Mouse (Mus musculus) neural tube, embryonic 15.5 days (tissue): ENCODE measurements around the gene Ulk4. TPM values are rescaled to one million over a fixed set of nuclear protein-coding genes. Genes with fewer than 3 reads are reported as not detected.
A peak's percentile ranks its signal among the peaks of the same experiment; 100 is the strongest.

Experiments used
- ATAC-seq: fragments of 200-750 bp; cut with Nextera tagmentation; 2 replicates; pipeline ENCODE4 v1.8.0; 2017; ENCODE audit warnings: mild to moderate bottlenecking, moderate TSS enrichment, moderate library complexity; ENCODE audit not compliant: low FRiP score
- H3K27ac ChIP-seq: fragments of 300-500 bp; sonication (generic); replicated peaks from 2 replicates; pipeline ENCODE4 v1.5.1; 2015; ENCODE audit warnings: mild to moderate bottlenecking, inconsistent platforms
- H3K27me3 ChIP-seq: fragments of 300-500 bp; sonication (generic); replicated peaks from 2 replicates; pipeline ENCODE4 v1.6.1; 2015; ENCODE audit warnings: inconsistent platforms
- H3K36me3 ChIP-seq: fragments of 300-500 bp; sonication (generic); 2 replicates; pipeline ENCODE4 v1.6.1; 2015; ENCODE audit warnings: inconsistent platforms
- H3K4me1 ChIP-seq: fragments of 300-500 bp; sonication (generic); 2 replicates; pipeline ENCODE4 v1.6.1; 2015; ENCODE audit warnings: inconsistent platforms
- H3K4me2 ChIP-seq: fragments of 300-500 bp; sonication (generic); 2 replicates; pipeline ENCODE4 v1.6.1; 2015; ENCODE audit warnings: inconsistent platforms, mild to moderate bottlenecking, moderate library complexity
- H3K4me3 ChIP-seq: fragments of 300-500 bp; sonication (generic); replicated peaks from 2 replicates; pipeline ENCODE4 v1.5.1; 2015; ENCODE audit warnings: mild to moderate bottlenecking, inconsistent platforms
- H3K9ac ChIP-seq: fragments of 300-500 bp; sonication (generic); replicated peaks from 2 replicates; pipeline ENCODE4 v1.6.1; 2015; ENCODE audit warnings: mild to moderate bottlenecking, inconsistent platforms
- H3K9me3 ChIP-seq: fragments of 300-500 bp; sonication (generic); replicated peaks from 2 replicates; pipeline ENCODE4 v1.6.1; 2016; ENCODE audit warnings: inconsistent platforms
- WGBS: fragments of 180-500 bp; shearing (Covaris S2); methylation state at CpG from one replicate; pipeline ENCODE4 v1.1.7; 2015; ENCODE audit warnings: mixed read lengths; 5-methylcytosine and 5-hydroxymethylcytosine counted together
- polyA plus RNA-seq: library from polyadenylated mRNA; unstranded; fragments of >200 nt; fragmentation: Nextera tagmentation; extraction: Ambion mirVana; gene quantifications from 2 replicates; pipeline ENCODE4 v1.2.1, GENCODE M21; 2015

The Ulk4 gene
- polyA plus RNA-seq, 1 experiment from 2014 or later: 62.5 TPM

DNA sequence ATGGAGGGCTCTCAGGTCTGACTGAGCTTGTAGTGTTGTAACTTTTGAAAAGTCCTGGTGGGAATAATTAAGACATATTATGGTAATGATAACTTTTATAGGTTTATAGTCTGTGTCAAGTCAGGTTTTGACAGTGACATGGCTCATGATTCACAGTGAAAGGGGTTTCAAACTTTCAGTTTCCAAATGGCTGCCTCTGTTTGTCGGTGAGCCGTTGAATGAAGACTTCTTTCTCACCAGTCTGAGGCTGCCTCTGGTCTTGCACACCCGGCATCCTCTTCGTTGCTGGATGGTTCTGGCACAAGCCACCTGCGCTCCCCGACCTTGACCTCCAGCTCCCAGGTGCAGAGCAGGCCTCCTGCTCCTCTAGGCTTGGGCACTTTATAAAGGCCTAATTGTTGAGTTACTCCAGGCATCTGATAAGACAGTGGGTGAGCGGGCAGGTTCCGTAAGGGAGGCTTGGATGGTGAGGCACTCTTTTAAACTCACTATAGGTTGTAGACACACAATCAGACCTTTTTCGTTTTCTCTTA lies 22.3 kb upstream of the Ulk4 start:
- no peak overlapping the region for H3K27ac ChIP-seq
- 0 out of 2 replicates have a peak overlapping the region, but pooled peaks have one; percentile 90 for H3K9ac ChIP-seq

GRCm38 (mm10) chr9:121298411-121299091 lies 21.6 kb upstream of the Ulk4 start:
- no peak for ATAC-seq
- Histone ChIP-seq H3K9ac (peak overlapping the region; percentile 90), H3K27me3 (no peaks in the 10 kb centered on the region), H3K27ac (peak overlapping the region; percentile 79; the same call in 1 of the 2 replicates), H3K4me3 (peak overlapping the region; percentile 86), H3K4me2 (peak overlapping the region; percentile 97), H3K4me1 (peaks cover 49% of the 10 kb centered on the region), H3K9me3 (no peaks in the 10 kb centered on the region), H3K36me3 (no peaks in the 10 kb centered on the region)
- WGBS: 15% methylated on average over 15 of the region's 15 CpGs

More for the DNA sequence above, 22.3 kb upstream of the Ulk4 start:
- H3K4me1 ChIP-seq: peaks cover 55% of the 10 kb centered on the region
- no peaks in the 10 kb centered on the region for H3K36me3 ChIP-seq
- no peaks in the 10 kb centered on the region for H3K27me3 ChIP-seq
- H3K4me3 ChIP-seq: peak overlapping the region; percentile 86
- H3K4me2 ChIP-seq: peak overlapping the region; percentile 97
- 50% methylated on average over 9 of the region's 9 CpGs for WGBS
- H3K9me3 ChIP-seq: no peaks in the 10 kb centered on the region
- no peak for ATAC-seq

GRCm38 (mm10) chr9:121298065-121298398 lies 21.0 kb upstream of the Ulk4 start:
- no peak for ATAC-seq
- Histone ChIP-seq H3K27ac (peak overlapping the region; percentile 79), H3K4me1 (peaks cover 45% of the 10 kb centered on the region), H3K4me2 (peak overlapping the region; percentile 97), H3K9ac (peak overlapping the region; percentile 90), H3K36me3 (no peaks in the 10 kb centered on the region), H3K9me3 (no peaks in the 10 kb centered on the region), H3K4me3 (peak overlapping the region; percentile 86), H3K27me3 (no peaks in the 10 kb centered on the region; the same call in 1 of the 2 replicates)
- WGBS: 0% methylated on average over 7 of the region's 7 CpGs

- no peaks in the 10 kb centered on the region; the same call in 1 of the 2 replicates for H3K27me3 ChIP-seq
- WGBS: under 1% methylated on average over 54 of the region's 116 CpGs
- H3K4me1 ChIP-seq: peaks cover 45% of the 10 kb centered on the region
- no peaks in the 10 kb centered on the region for H3K9me3 ChIP-seq
- ATAC-seq: peak; percentile 89
- H3K27ac ChIP-seq: peak within 1 kb of the TSS; percentile 79
- peak within 1 kb of the TSS; percentile 97 for H3K4me2 ChIP-seq
- H3K36me3 ChIP-seq: no peaks in the 10 kb centered on the region
- H3K9ac ChIP-seq: peak within 1 kb of the TSS; percentile 90
- peak within 1 kb of the TSS; percentile 86 for H3K4me3 ChIP-seq
Measured at GRCm38 (mm10) chr9:121297171-121298064, 20.4 kb upstream of the Ulk4 start, which contains the start of gene Trak1. Trak1 (plus strand) TSS chr9:121297502.

DNA sequence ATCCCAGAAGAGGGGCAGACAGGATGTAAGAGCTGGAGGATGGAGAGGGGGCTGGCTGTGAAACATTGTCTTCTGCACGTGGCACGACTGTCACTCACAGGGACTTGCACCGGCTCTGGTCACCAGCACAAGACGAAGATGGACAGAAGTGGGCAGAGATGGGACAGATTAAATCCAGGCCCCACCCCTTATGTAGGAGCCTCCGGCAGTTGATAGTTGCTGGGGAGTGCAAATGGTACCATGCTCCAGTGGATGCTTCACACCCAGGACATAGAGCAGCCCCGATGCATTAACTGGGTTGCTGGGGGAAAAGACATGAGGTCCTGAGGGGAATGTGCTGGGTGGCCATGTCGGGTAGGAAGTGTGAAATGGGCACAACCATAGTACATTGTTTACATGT lies 18.2 kb upstream of the Ulk4 start:
- Histone ChIP-seq H3K4me2 (no peak overlapping the region), H3K9me3 (no peaks in the 10 kb centered on the region), H3K4me3 (no peak overlapping the region), H3K36me3 (no peaks in the 10 kb centered on the region), H3K9ac (no peak overlapping the region), H3K27me3 (no peaks in the 10 kb centered on the region; the same call in 1 of the 2 replicates), H3K27ac (no peak overlapping the region), H3K4me1 (peaks cover 30% of the 10 kb centered on the region)
- no peak for ATAC-seq
- 79% methylated on average over 7 of the region's 7 CpGs for WGBS

DNA sequence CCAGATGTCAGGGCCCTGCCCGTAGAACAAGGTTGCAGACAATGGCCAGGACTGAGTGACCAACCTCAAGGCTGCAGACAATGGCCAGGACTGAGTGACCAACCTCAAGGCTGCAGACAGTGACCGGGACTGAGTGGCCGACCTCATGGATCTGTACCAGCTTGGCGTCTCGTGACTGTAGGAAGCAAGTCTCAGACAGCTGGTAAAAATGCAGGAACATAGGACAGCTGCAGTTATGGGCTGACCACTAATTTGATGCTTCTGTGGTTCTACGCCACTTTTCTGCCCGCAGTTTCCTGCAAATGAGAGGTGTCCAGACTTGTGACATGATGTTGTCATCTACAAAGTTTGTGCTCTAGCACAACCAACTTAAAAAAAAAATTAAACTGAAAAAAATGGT lies 16.2 kb upstream of the Ulk4 start:
- no peak for ATAC-seq
- no peaks in the 10 kb centered on the region for H3K36me3 ChIP-seq
- H3K27ac ChIP-seq: no peak overlapping the region
- 85% methylated on average over 7 of the region's 7 CpGs for WGBS
- peaks cover 10% of the 10 kb centered on the region for H3K4me1 ChIP-seq
- no peaks in the 10 kb centered on the region for H3K9me3 ChIP-seq
- H3K9ac ChIP-seq: no peak overlapping the region
- no peak overlapping the region for H3K4me2 ChIP-seq
- no peak overlapping the region for H3K4me3 ChIP-seq
- no peaks in the 10 kb centered on the region; the same call in 1 of the 2 replicates for H3K27me3 ChIP-seq

DNA sequence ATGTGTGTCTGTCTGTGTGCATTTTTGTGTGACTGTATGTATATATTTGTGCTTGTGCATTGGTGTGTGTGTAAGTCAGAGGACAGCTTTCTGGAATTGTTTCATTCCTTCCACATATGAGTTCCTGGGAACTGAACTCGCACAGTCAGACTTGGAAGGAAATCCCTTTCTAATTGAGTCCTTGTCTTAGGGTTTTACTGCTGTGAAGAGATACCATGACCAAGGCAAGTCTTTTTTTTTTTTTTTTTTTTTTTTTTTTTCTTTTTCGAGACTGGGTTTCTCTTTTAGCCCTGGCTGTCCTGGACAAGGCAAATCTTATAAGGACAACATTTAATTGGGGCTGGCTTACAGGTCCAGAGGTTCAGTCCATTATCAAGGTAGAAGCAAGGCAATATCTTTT lies 14.3 kb upstream of the Ulk4 start:
- Histone ChIP-seq H3K4me3 (no peak overlapping the region), H3K4me2 (no peak overlapping the region), H3K27ac (no peak overlapping the region), H3K9ac (no peak overlapping the region), H3K9me3 (no peaks in the 10 kb centered on the region), H3K36me3 (no peaks in the 10 kb centered on the region), H3K27me3 (no peaks in the 10 kb centered on the region; the same call in 1 of the 2 replicates), H3K4me1 (peaks cover 1% of the 10 kb centered on the region; the same call in 1 of the 2 replicates)
- ATAC-seq: no peak
- 82% methylated on average over 2 of the region's 2 CpGs for whole genome bisulfite sequencing

GRCm38 (mm10) chr9:121286325-121286901 lies 9.4 kb upstream of the Ulk4 start:
- peak overlapping the region; percentile 72 for H3K27ac ChIP-seq
- 84% methylated on average over 3 of the region's 3 CpGs for WGBS
- ATAC-seq: peak; percentile 48; the same call in 1 of the 2 replicates

GRCm38 (mm10) chr9:121285341-121286324 lies 8.6 kb upstream of the Ulk4 start:
- Histone ChIP-seq H3K9me3 (no peaks in the 10 kb centered on the region; the same call in 1 of the 2 replicates), H3K27me3 (no peaks in the 10 kb centered on the region), H3K4me3 (peak overlapping the region; percentile 49), H3K4me1 (peaks cover 12% of the 10 kb centered on the region), H3K9ac (peak overlapping the region; percentile 51), H3K36me3 (no peaks in the 10 kb centered on the region), H3K27ac (peak overlapping the region; percentile 72), H3K4me2 (peak overlapping the region; percentile 74)
- WGBS: 15% methylated on average over 29 of the region's 29 CpGs
- ATAC-seq: peak; percentile 88

More at GRCm38 (mm10) chr9:121286325-121286901, 9.4 kb upstream of the Ulk4 start:
- Histone ChIP-seq H3K9ac (peak overlapping the region; percentile 51), H3K36me3 (no peaks in the 10 kb centered on the region), H3K4me2 (peak overlapping the region; percentile 74), H3K4me3 (peak overlapping the region; percentile 49), H3K9me3 (no peaks in the 10 kb centered on the region; the same call in 1 of the 2 replicates), H3K27me3 (no peaks in the 10 kb centered on the region), H3K4me1 (peaks cover 12% of the 10 kb centered on the region)

- WGBS: 91% methylated on average over 3 of the region's 3 CpGs
- Histone ChIP-seq H3K4me2 (no peak overlapping the region), H3K9ac (no peak overlapping the region), H3K4me1 (peaks cover 12% of the 10 kb centered on the region), H3K36me3 (no peaks in the 10 kb centered on the region), H3K27me3 (no peaks in the 10 kb centered on the region), H3K27ac (no peak overlapping the region), H3K9me3 (no peaks in the 10 kb centered on the region; the same call in 1 of the 2 replicates), H3K4me3 (no peak overlapping the region)
- ATAC-seq: no peak
Measured at GRCm38 (mm10) chr9:121284422-121284821, 7.4 kb upstream of the Ulk4 start.
